Mouse (Mus musculus): ENCODE data around the gene Gm4491. TPM values are rescaled to one million over a fixed set of nuclear protein-coding genes. Genes with fewer than 3 reads are reported as not detected.

Gm4491 gene
- polyA plus RNA-seq, 1 experiment from 2014 or later = not detected

DNA sequence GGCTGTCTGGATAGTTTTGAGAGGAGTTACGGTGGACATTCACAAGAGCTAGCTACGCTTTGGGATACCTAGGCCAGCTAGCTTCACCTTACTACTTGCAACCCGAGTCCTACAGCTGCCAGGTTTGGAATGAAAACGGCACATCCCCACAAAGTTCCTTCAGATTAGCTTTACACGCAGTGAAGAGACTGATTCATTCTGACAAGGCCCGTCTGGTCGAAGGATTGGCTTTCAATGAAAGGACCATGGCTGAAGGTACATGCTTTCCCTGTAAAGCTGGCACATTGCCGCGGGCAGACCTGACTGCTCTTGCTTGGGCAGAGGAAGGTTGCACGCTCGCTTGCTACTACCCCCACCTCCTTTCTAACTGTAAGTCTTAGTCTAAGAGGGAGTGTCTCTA is 10.0 kb downstream of the Gm4491 start:
- Histone ChIP-seq H3K9ac (no peak overlapping the region), H3K9me3 (no peaks in the 10 kb centered on the region), H3K27me3 (peaks cover 65% of the 10 kb centered on the region), H3K4me3 (no peak overlapping the region), H3K27ac (no peak overlapping the region), H3K36me3 (no peaks in the 10 kb centered on the region), H3K4me2 (replicated peaks) (no peak overlapping the region), H3K4me1 (peaks cover 14% of the 10 kb centered on the region)
- 33% methylated on average over 11 of the region's 11 CpGs for WGBS
- no peak for ATAC-seq (ENCODE audit: insufficient number of reproducible peaks, insufficient read depth, low FRiP score, low TSS enrichment)

DNA sequence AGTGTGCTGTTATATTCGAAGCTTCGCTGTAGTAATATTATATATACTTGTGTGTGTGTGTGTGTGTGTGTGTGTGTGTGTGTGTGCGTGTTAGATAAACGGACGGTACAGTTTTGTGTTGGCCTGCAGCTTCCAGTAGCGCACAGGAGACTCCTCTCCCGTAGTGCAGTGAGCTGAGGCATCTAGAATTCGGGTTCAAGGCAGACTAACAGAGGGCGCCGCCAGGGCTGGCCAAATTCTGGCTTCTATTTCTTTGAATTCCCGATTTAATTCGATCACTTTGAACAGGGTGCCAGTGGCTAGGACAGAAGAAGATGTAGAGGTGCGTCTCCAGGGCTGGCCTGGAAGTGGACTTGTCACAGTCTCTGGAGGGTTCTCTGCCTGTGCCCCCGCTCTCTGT is 10.6 kb downstream of the Gm4491 start:
- Histone ChIP-seq H3K9ac (no peak overlapping the region), H3K27ac (no peak overlapping the region), H3K4me2 (replicated peaks) (peak overlapping the region; percentile 100), H3K9me3 (no peaks in the 10 kb centered on the region), H3K4me3 (peak overlapping the region; percentile 61; the same call in 1 of the 2 replicates), H3K4me1 (peaks cover 14% of the 10 kb centered on the region), H3K27me3 (peaks cover 65% of the 10 kb centered on the region), H3K36me3 (no peaks in the 10 kb centered on the region)
- 14% methylated on average over 14 of the region's 14 CpGs for WGBS
- ATAC-seq (ENCODE audit: insufficient number of reproducible peaks, insufficient read depth, low FRiP score, low TSS enrichment) = no peak

DNA sequence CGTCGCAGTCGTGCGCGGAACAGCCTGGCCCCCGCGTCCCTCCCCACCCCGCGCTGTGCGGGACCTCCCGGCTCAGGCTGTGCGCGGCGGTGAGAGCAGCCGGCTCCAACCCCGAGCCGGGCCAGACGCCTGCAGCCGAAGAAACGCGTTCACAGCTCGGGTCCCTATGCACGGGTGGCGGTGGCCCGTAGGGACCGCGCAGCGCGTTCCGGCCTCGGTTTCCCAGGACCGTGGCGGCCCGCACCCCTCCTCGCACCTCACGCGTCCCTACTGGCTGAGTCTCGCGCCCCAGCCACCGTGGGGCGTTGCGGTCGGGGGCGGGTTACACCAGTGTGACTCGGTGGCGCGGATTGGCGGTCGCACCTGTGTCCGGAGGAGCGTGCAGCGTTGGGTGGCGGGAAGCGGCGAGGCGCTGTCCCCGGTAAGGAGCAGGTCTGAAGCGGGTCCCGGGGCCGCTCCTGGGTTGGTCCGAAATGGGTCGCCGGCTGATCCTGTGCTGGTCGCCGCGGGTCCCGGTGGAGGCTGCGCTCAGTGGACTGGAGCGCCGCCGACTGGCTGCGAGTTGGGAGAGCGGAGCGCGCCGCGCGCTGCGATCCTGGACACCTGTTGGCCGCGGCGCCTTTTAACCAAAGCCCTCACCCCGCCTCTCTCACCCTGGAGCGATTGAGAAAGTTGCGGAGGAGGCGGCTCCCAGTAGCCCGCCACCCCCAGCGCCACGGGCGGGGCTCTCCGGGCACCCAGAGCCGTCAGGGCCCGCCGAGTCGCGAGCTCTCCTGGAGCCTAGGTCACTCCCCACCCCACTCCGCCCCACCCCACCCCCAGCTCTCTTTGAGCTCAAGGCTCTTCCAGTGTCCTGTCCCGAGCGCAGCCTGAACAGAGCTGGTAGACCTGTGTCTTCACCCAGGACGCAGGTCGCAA is 11.3 kb downstream of the Gm4491 start, which contains the start of gene Gjb2:
Gene Gjb2 (minus strand): TSS at position 597 of the 918 bp plus-strand sequence.
- Histone ChIP-seq H3K36me3 (no peaks in the 10 kb centered on the region), H3K27me3 (peaks cover 65% of the 10 kb centered on the region), H3K9me3 (no peaks in the 10 kb centered on the region), H3K9ac (peak within 1 kb of the TSS; percentile 52), H3K4me1 (peaks cover 14% of the 10 kb centered on the region), H3K27ac (no peak within 1 kb of the TSS), H3K4me2 (replicated peaks) (peak within 1 kb of the TSS; percentile 100), H3K4me3 (peak within 1 kb of the TSS; percentile 61)
- 0 out of 2 replicates have a peak, but pooled peaks have one; percentile 53 for ATAC-seq (ENCODE audit: insufficient number of reproducible peaks, insufficient read depth, low FRiP score, low TSS enrichment)
- under 1% methylated on average over 101 of the region's 101 CpGs for whole genome bisulfite sequencing

DNA sequence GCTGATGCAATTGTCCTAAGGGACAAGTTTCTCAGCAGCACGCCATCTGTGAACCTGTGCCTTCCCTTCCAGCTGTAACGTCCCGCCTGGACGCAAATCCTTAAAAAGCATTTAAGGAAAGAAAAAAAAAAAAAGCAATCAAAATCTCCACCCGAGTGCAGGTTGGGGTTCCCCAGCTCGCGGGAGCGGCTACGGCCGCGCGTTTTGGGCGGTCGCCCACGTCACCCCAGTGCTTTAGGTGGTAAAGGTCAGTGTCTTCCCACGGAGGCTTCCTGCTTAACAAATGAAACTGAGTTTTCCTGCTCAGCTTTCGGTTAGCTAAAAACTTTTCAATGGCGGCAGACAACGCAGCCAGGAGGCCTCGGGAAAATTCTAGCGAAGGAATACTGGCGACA is 12.0 kb downstream of the Gm4491 start:
- Histone ChIP-seq H3K4me3 (peak overlapping the region; percentile 61), H3K9me3 (no peaks in the 10 kb centered on the region), H3K4me1 (peaks cover 14% of the 10 kb centered on the region), H3K4me2 (replicated peaks) (peak overlapping the region; percentile 100), H3K36me3 (no peaks in the 10 kb centered on the region), H3K27me3 (peaks cover 65% of the 10 kb centered on the region), H3K9ac (peak overlapping the region; percentile 52; the same call in 1 of the 2 replicates), H3K27ac (no peak overlapping the region)
- 1% methylated on average over 22 of the region's 22 CpGs for WGBS
- ATAC-seq (ENCODE audit: insufficient number of reproducible peaks, insufficient read depth, low FRiP score, low TSS enrichment) = no peak

DNA sequence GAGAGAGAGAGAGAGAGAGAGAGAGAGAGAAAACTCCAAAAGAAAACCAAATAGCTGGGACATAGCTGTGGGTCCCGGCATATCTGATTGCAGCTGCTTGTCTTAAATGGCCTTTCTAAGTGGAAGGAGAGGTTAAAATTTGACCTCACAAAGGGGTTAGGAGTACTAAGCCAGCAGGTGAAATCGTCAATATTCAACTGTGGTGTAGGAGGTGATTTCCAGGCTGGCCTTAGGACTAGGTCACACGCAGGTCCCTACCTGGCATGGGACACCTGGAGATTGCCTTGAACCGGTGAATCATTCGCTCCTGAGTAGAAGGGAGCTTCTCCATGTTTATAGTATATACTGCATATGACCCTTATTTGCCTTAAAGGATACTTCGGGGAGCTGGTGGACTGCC is 12.6 kb downstream of the Gm4491 start:
- Histone ChIP-seq H3K9me3 (no peaks in the 10 kb centered on the region), H3K36me3 (no peaks in the 10 kb centered on the region), H3K4me2 (replicated peaks) (no peak overlapping the region), H3K27me3 (peaks cover 65% of the 10 kb centered on the region), H3K27ac (no peak overlapping the region), H3K4me1 (peaks cover 14% of the 10 kb centered on the region), H3K4me3 (peak overlapping the region; percentile 61), H3K9ac (no peak overlapping the region)
- ATAC-seq (ENCODE audit: insufficient number of reproducible peaks, insufficient read depth, low FRiP score, low TSS enrichment) = no peak
- 46% methylated on average over 6 of the region's 6 CpGs for WGBS

DNA sequence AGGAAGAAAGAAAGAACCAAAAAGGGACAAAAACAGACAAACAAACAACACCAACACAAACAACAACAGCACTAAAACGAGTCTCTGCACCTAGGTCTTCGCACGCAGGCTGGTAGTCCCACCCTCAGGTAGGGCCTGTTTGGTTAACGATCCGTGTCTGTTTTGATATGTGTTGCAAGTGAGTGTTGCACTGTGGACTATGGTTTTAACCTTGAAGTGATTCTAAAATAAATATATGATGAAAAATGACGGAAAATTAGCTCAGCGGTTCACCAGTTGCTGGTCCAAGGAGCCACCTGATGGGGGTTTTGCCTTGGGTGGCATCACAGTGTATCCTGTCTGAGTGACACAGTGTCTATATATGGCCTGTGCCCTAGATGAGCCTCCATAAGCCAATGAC is 14.1 kb downstream of the Gm4491 start:
- Histone ChIP-seq H3K27me3 (peaks cover 52% of the 10 kb centered on the region), H3K9me3 (no peaks in the 10 kb centered on the region), H3K36me3 (no peaks in the 10 kb centered on the region), H3K9ac (no peak overlapping the region), H3K27ac (no peak overlapping the region), H3K4me2 (replicated peaks) (no peak overlapping the region), H3K4me3 (no peak overlapping the region), H3K4me1 (peaks cover 14% of the 10 kb centered on the region)
- WGBS = 88% methylated on average over 7 of the region's 7 CpGs
- ATAC-seq (ENCODE audit: insufficient number of reproducible peaks, insufficient read depth, low FRiP score, low TSS enrichment) = no peak

DNA sequence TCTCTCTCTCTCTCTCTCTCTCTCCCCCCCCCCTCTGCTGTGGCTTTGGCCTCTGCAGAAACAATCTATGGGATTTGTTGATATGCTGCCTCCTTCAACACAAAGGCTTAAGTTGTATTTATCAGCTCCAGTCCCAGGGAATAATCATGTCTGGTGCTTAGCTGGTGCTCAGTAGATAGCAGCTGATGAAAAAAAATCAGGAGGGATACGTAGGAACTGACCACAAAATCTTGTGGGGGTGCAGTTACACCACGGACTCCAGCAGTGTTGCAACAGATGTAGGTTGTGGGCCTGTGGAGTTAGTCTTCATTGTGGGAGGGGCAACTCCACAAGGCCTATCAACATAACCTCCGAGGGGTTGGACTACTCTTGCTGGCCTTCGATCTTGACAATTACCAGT is 19.8 kb downstream of the Gm4491 start:
- H3K27ac ChIP-seq = no peak overlapping the region
- WGBS = 80% methylated on average over 4 of the region's 4 CpGs
- no peaks in the 10 kb centered on the region; the same call in 1 of the 2 replicates for H3K4me1 ChIP-seq
- ATAC-seq (ENCODE audit: insufficient number of reproducible peaks, insufficient read depth, low FRiP score, low TSS enrichment) = no peak
- no peak overlapping the region for H3K4me2 ChIP-seq (replicated peaks)
- no peaks in the 10 kb centered on the region for H3K27me3 ChIP-seq
- H3K9ac ChIP-seq = no peak overlapping the region
- no peaks in the 10 kb centered on the region for H3K36me3 ChIP-seq
- no peaks in the 10 kb centered on the region for H3K9me3 ChIP-seq
- H3K4me3 ChIP-seq = no peak overlapping the region

DNA sequence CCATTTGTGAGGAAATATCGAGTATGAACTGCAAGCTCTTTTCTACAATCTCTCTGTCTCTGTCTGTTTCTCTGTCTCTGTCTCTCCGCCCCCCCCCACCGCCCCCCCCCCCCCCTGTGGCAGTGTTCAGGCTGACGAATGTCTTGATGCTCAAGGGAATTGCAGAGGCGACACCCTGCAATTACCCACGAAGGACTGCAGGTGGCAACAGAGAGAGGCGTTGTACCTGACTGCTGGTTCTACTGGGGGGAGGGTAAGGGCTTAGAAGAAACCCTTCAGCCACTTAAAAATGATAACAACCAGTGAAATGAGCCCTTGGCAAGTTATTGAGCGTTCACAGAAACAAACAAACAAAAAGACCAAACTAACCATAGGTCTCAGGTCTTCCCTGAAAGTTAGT is 22.7 kb downstream of the Gm4491 start:
- no peaks in the 10 kb centered on the region for H3K9me3 ChIP-seq
- H3K4me1 ChIP-seq = no peaks in the 10 kb centered on the region
- WGBS = 9% methylated on average over 7 of the region's 8 CpGs
- H3K4me3 ChIP-seq = no peak overlapping the region
- ATAC-seq (ENCODE audit: insufficient number of reproducible peaks, insufficient read depth, low FRiP score, low TSS enrichment) = no peak
- no peaks in the 10 kb centered on the region for H3K27me3 ChIP-seq
- no peak overlapping the region for H3K27ac ChIP-seq
- no peak overlapping the region for H3K9ac ChIP-seq
- no peak overlapping the region for H3K4me2 ChIP-seq (replicated peaks)
- H3K36me3 ChIP-seq = no peaks in the 10 kb centered on the region

DNA sequence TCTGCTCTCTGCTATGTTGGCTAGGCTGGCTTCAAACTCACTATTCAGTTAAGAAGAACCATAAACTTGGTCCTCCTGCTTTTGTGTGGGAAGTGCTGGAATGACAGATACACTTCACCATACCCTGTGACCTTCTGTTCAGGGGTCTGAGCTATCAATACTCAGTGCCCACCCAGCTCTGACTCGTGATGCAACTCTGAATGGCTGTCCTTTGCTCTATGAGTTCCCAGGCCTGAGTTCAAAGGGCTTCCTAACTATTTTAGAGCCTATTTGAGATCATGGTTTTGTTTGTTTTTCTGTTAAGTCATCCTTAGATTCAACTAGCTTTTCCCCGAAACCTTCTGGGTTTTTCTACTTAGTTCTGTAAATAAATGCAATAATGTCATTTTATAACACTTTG is 25.7 kb downstream of the Gm4491 start:
- Histone ChIP-seq H3K4me2 (replicated peaks) (no peak overlapping the region), H3K27me3 (no peaks in the 10 kb centered on the region), H3K4me3 (no peak overlapping the region), H3K4me1 (no peaks in the 10 kb centered on the region), H3K9ac (no peak overlapping the region), H3K27ac (no peak overlapping the region), H3K36me3 (no peaks in the 10 kb centered on the region), H3K9me3 (no peaks in the 10 kb centered on the region)
- ATAC-seq (ENCODE audit: insufficient number of reproducible peaks, insufficient read depth, low FRiP score, low TSS enrichment) = no peak
- WGBS = 53% methylated on average over 2 of the region's 2 CpGs

DNA sequence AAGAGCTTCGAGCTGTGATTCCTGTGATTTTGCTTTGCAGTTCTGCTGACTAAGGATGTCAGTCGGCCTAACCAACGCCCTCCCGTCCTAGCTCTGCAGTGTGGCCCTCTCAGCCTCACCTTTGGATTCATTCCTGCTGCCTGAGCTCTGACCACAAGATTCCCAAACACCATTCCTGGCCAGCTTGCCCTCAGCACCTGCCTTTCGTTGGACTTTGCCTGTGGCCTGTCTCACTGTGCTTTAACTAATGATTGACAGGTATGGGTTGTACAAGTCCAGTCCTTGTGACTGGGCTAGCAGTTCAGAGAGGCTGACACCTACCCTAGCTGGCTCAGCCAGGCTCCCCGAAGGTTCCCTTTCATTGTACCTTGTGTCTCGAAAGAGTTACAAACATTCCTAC is 26.6 kb downstream of the Gm4491 start:
- Histone ChIP-seq H3K9me3 (no peaks in the 10 kb centered on the region), H3K4me1 (0 out of 2 replicates have a peak, but pooled peaks cover 4% of the 10 kb centered on the region), H3K9ac (no peak overlapping the region), H3K36me3 (no peaks in the 10 kb centered on the region), H3K4me3 (no peak overlapping the region), H3K4me2 (replicated peaks) (no peak overlapping the region), H3K27ac (no peak overlapping the region), H3K27me3 (no peaks in the 10 kb centered on the region)
- 82% methylated on average over 7 of the region's 7 CpGs for WGBS
- no peak for ATAC-seq (ENCODE audit: insufficient number of reproducible peaks, insufficient read depth, low FRiP score, low TSS enrichment)

DNA sequence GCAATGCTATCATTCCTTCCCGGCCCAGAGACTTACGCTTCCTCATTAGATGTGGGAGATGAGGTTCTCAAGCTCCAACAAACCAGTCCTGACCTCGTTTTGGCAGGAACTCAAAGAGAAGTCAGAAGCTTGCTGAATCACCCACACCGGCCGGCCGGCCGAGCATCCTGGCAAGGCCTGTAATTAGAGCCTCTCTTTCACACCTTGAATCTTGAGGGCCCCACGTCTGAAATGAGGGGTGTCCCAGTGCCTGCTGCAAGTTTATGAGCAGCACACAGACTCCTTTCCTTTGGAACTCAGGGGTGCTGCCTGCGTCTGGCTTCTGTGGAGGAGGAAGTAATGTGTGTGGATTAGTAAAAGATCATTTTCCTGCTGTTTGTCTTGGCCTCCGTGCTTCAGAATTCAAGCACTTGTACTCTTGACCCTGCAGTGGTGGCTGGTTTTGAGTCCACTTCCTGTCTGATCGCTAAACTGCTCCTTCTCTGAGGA is 31.5 kb downstream of the Gm4491 start:
- no peaks in the 10 kb centered on the region for H3K9me3 ChIP-seq
- H3K4me1 ChIP-seq = 0 out of 2 replicates have a peak, but pooled peaks cover 7% of the 10 kb centered on the region
- H3K27me3 ChIP-seq = no peaks in the 10 kb centered on the region
- H3K4me2 ChIP-seq (replicated peaks) = no peak overlapping the region
- H3K27ac ChIP-seq = no peak overlapping the region
- 38% methylated on average over 11 of the region's 11 CpGs for WGBS
- ATAC-seq (ENCODE audit: insufficient number of reproducible peaks, insufficient read depth, low FRiP score, low TSS enrichment) = no peak
- H3K4me3 ChIP-seq = no peak overlapping the region
- H3K9ac ChIP-seq = no peak overlapping the region
- H3K36me3 ChIP-seq = no peaks in the 10 kb centered on the region

DNA sequence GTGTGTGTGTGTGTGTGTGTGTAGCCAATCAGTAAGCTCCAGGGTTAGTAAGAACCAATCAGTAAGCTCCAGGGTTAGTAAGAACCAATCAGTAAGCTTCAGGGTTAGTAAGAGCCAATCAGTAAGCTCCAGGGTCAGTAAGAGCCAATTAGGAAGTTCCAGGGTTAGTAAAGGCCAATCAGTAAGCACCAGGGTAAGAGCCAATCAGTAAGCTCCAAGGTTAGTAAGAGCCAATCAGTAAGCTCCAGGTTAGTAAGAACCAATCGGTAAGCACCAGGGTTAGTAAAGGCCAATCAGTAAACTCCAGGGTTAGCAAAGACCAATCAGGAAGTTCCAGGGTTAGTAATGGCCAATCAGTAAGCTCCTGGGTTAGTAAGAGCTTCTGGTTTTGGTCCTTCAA is 32.8 kb downstream of the Gm4491 start:
- H3K4me3 ChIP-seq = no peak overlapping the region
- no peak overlapping the region for H3K9ac ChIP-seq
- no peaks in the 10 kb centered on the region for H3K9me3 ChIP-seq
- no peak overlapping the region for H3K4me2 ChIP-seq (replicated peaks)
- H3K27ac ChIP-seq = no peak overlapping the region
- H3K36me3 ChIP-seq = no peaks in the 10 kb centered on the region
- 0 out of 2 replicates have a peak, but pooled peaks cover 7% of the 10 kb centered on the region for H3K4me1 ChIP-seq
- no peaks in the 10 kb centered on the region for H3K27me3 ChIP-seq
- WGBS = 92% methylated on average over 1 of the region's 1 CpGs
- no peak for ATAC-seq (ENCODE audit: insufficient number of reproducible peaks, insufficient read depth, low FRiP score, low TSS enrichment)

All from embryonic facial prominence, embryonic 12.5 days (tissue).